Mouse (Mus musculus) B cell, adult 62 days (primary cell): ENCODE results near the gene Ly6f. TPM values are rescaled to one million over a fixed set of nuclear protein-coding genes. Genes with fewer than 3 reads are reported as not detected.

Experiments used
- total RNA-seq: library from RNA; stranded (reverse); gene quantifications from 4 replicates; pipeline ENCODE4 v1.2.4, GENCODE M21; 2023

The Ly6f gene
- total RNA-seq, result not detected in 4 replicates

DNA sequence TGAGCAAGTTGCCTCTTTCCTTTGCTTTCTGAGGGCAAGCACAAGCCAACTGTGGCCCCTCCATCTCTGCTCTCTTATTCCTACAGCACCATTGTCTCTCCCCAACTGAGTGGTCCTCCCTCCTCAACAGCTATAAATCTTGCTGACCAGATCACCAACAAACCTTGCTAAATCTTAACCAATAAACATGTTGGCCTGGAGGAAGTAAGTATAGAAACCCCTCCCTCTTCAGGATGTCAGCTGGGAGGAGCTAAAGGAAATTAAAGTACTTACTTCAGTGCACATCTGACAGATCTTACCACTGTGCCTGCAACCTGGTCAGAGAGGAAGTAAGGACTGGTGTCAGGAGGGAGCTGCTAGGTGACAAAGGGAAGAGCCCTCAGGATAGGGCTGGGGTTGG lies at the start of gene Ly6f:
TSS of gene Ly6f (plus strand) at position 301 of the 400 bp plus-strand sequence.

Other genes starting within 250 kb of the Ly6f start
- gene Ly6c1, start 219.6 kb upstream of the Ly6f start, total RNA-seq, result not detected in 4 replicates
- 3.0 to 5.3 TPM (median 4.9 TPM) in 4 replicates for gene Ly6c2, start 156.5 kb upstream of the Ly6f start, total RNA-seq
- not detected in 4 replicates for gene Ly6g, start 113.2 kb upstream of the Ly6f start, total RNA-seq
- gene BC025446, start 52.0 kb upstream of the Ly6f start, total RNA-seq, result not detected in 4 replicates